Mouse (Mus musculus) embryonic facial prominence, embryonic 14.5 days (tissue): ENCODE results near the gene Olfr1506. TPM values are rescaled to one million over a fixed set of nuclear protein-coding genes. Genes with fewer than 3 reads are reported as not detected.
"Not testable (repeated sequence)": the region's sequence is repeated elsewhere in the genome, so short reads cannot be mapped to it uniquely, and the experiment has no call there.

ENCODE experiments used
- ATAC-seq: fragments of 200-750 bp; cut with Nextera tagmentation; 2 replicates; pipeline ENCODE4 v1.8.0; 2017; ENCODE audit warnings: low read depth, moderate number of reproducible peaks, moderate TSS enrichment
- DNase-seq: peaks from one replicate; pipeline ENCODE4 v3.0.0-alpha.2; 2015; ENCODE audit warnings: low spot score
- H3K27ac ChIP-seq: fragments of 300-500 bp; sonication (generic); replicated peaks from 2 replicates; pipeline ENCODE4 v1.5.1; 2014; ENCODE audit warnings: low read depth, mild to moderate bottlenecking, low read length, moderate library complexity
- H3K27me3 ChIP-seq: fragments of 300-500 bp; sonication (generic); replicated peaks from 2 replicates; pipeline ENCODE4 v1.6.1; 2014; ENCODE audit warnings: low read length; ENCODE audit not compliant: control insufficient read depth, insufficient read depth
- H3K36me3 ChIP-seq: fragments of 300-500 bp; sonication (generic); 2 replicates; pipeline ENCODE4 v1.6.1; 2014; ENCODE audit warnings: low read length, mixed read lengths; ENCODE audit not compliant: control insufficient read depth, insufficient read depth
- H3K4me1 ChIP-seq: fragments of 300-500 bp; sonication (generic); 2 replicates; pipeline ENCODE4 v1.6.1; 2014; ENCODE audit warnings: antibody characterized with exemption, low read length; ENCODE audit not compliant: control insufficient read depth, insufficient read depth
- H3K4me2 ChIP-seq: fragments of 300-500 bp; sonication (generic); 2 replicates; pipeline ENCODE4 v1.6.1; 2014; ENCODE audit warnings: low read depth, mild to moderate bottlenecking, low read length, moderate library complexity, mixed read lengths
- H3K4me3 ChIP-seq: fragments of 300-500 bp; sonication (generic); 2 replicates; pipeline ENCODE4 v1.5.1; 2014; ENCODE audit warnings: low read depth, mild to moderate bottlenecking, low read length
- H3K9ac ChIP-seq: fragments of 300-500 bp; sonication (generic); 2 replicates; pipeline ENCODE4 v1.6.1; 2014; ENCODE audit warnings: low read depth, mild to moderate bottlenecking, low read length, moderate library complexity, mixed read lengths
- H3K9me3 ChIP-seq: fragments of 300-500 bp; sonication (generic); 2 replicates; pipeline ENCODE4 v1.6.1; 2016; ENCODE audit warnings: low read length; ENCODE audit not compliant: control insufficient read depth
- WGBS: fragments of 180-500 bp; shearing (Covaris S2); extraction: QIAGEN DNeasy Blood & Tissue Kit; methylation state at CpG from one replicate; pipeline ENCODE4 v1.1.7; 2014; 5-methylcytosine and 5-hydroxymethylcytosine counted together
- polyA plus RNA-seq: library from polyadenylated mRNA; unstranded; fragments of >200 nt; fragmentation: Nextera tagmentation; extraction: Ambion mirVana; gene quantifications from 2 replicates; pipeline ENCODE4 v1.2.1, GENCODE M21; 2014

Gene Olfr1506
- not detected in 2 replicates for polyA plus RNA-seq

DNA sequence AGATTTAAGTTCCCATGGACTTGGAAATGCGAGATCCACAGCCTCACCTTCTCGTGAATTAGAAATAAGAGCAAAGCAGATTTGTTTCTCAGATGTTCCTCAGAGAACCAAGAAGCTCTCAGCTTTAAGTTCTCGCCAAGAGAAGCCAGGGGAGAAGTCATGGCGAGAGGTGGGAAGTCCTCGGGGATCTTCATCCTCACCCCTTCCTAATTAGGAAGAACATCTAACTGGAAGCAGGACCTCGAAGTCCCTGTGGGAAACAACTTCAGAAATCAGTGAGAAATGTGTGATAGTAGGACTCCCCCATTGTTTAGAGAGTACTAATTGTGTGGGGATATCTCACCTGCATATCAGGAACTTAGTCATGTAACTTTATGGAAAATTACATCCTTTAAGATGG lies at the start of gene Olfr1506:
Gene Olfr1506, minus strand, starts transcription at position 101 of the 400 bp plus-strand sequence.
- DNase-seq, H3K27ac ChIP-seq, H3K9me3 ChIP-seq, H3K4me1 ChIP-seq, H3K27me3 ChIP-seq, H3K4me3 ChIP-seq, H3K9ac ChIP-seq, H3K36me3 ChIP-seq, H3K4me2 ChIP-seq, ATAC-seq: not testable (repeated sequence)
- no CpG with 5 or more reads among the region's 6 CpGs for WGBS

DNA sequence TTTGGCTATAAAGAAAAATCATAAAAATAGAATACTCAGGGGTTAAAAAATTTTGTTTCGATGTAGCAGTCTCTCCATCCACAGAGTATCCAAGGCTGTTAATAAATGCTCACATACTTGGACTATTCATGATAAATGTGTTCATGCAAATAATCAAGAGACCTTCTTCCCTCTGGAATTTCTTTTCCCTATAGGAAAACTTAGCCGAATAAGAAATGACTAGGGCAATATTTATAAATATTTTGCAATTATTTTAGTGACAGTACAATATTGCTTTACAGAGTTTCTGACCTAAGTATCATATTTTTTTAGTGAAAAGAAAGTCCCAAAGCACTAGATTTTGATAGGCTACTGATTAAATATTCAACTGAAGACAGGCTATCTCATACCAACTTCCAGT lies 46.6 kb upstream of the Olfr1506 start, which contains the start of gene Olfr1271:
Gene Olfr1271, minus strand, starts transcription at position 101 of the 400 bp plus-strand sequence.
- no peak for DNase-seq
- no peak within 1 kb of the TSS for H3K4me3 ChIP-seq
- WGBS, result 87% methylated on average over 2 of the region's 2 CpGs
- no peaks in the 10 kb centered on the region for H3K36me3 ChIP-seq
- H3K4me2 ChIP-seq, result no peak within 1 kb of the TSS
- no peak within 1 kb of the TSS for H3K9ac ChIP-seq
- no peaks in the 10 kb centered on the region for H3K9me3 ChIP-seq
- H3K27ac ChIP-seq, result no peak within 1 kb of the TSS
- no peaks in the 10 kb centered on the region for H3K27me3 ChIP-seq
- no peak for ATAC-seq
- H3K4me1 ChIP-seq, result no peaks in the 10 kb centered on the region

DNA sequence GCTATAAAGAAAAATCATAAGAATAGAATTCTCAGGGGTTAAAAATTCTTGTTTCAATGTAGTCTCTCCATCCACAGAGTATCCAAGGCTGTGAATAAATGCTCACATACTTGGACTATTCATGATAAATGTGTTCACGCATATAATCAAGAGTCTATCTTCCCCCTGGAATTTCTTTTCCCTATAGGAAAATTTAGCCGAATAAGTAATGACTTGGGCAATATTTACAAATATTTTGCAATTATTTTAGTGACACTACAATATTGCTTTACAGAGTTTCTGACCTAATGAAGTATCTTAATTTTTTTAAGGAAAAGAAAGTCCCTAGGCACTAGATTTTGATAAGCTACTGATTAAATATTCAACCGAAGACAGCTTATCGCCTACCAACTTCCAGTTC lies 33.2 kb upstream of the Olfr1506 start, which contains the start of gene Olfr142:
Gene Olfr142, minus strand, starts transcription at position 101 of the 400 bp plus-strand sequence.
- Histone ChIP-seq H3K4me2 (no peak within 1 kb of the TSS), H3K27ac (no peak within 1 kb of the TSS), H3K4me1 (no peaks in the 10 kb centered on the region), H3K27me3 (no peaks in the 10 kb centered on the region), H3K9ac (no peak within 1 kb of the TSS), H3K9me3 (no peaks in the 10 kb centered on the region), H3K4me3 (no peak within 1 kb of the TSS), H3K36me3 (no peaks in the 10 kb centered on the region)
- DNase-seq, result no peak
- 93% methylated on average over 4 of the region's 4 CpGs for whole genome bisulfite sequencing
- no peak for ATAC-seq

DNA sequence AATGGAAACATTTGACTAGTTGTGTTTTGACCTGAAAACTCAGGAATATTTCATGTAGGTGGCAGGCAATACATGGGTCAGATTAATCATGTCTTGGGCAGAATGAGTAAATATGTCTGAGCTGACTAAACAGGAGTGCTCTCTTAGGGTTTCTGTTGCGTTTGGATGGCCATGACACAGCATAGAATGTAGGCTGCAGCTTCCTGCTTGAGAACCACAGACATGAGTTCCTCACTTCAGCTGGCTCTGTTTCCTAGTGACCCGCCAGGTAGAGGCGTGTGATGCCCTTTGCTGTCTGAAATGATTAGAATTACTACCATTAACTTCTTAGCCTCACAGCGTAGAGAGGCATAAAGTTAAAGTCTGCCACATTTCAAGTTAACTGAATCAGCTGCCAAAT lies 24.7 kb downstream of the Olfr1506 start:
- H3K36me3 ChIP-seq, H3K9me3 ChIP-seq, DNase-seq, H3K9ac ChIP-seq, H3K4me3 ChIP-seq, ATAC-seq, H3K4me1 ChIP-seq, H3K27ac ChIP-seq, H3K27me3 ChIP-seq, H3K4me2 ChIP-seq: not testable (repeated sequence)
- WGBS, result no CpG with 5 or more reads among the region's 4 CpGs

DNA sequence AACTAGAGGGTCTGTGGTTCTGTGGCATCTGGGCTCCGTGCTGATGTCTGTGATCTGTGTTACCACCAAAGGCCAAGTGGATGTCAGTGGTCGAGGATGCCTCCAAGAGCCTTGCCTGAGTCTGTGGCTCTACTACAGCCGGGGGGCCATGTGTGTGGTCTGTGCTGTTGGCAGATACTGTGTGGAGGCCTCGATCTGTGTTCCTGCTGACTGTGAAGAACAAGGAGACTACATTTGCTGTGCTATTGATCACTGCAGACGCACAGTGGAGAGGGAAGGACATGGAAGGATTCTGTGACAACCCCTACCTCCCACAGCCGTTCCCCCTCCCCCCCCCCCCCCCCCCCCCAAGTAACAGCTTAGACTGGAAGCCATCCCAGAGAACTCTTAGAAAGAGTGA lies 29.0 kb downstream of the Olfr1506 start:
- WGBS, result no CpG with 5 or more reads among the region's 6 CpGs

DNA sequence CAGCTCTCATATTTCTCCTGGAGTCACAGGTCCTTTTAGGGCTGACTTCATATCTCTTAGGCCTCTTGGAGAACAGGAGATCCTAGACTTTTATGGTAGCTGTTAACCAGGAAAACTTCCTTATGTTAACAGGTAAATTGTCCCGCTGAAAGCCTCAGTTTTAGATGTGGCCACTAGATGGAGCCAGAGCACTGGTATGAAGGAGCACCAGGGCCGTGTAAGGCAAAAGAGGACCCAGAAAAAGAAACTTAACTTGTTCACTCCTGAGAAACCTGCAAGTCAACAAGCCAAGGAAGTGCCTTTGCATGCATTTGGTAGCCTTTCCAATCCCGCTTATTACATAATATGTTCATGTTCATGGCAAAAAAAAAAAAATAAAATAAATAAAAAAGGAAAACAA lies 29.5 kb downstream of the Olfr1506 start:
- no CpG with 5 or more reads among the region's 3 CpGs for WGBS
- H3K27me3 ChIP-seq, H3K36me3 ChIP-seq, DNase-seq, H3K27ac ChIP-seq, H3K9ac ChIP-seq, H3K4me3 ChIP-seq, H3K9me3 ChIP-seq, H3K4me2 ChIP-seq, H3K4me1 ChIP-seq: not testable (repeated sequence)
- ATAC-seq, result 0 out of 2 replicates have a peak, but pooled peaks have one; percentile 30

More for the DNA sequence above, 29.0 kb downstream of the Olfr1506 start:
- H3K4me1 ChIP-seq, H3K27me3 ChIP-seq, H3K4me2 ChIP-seq, H3K9ac ChIP-seq, H3K27ac ChIP-seq, ATAC-seq, H3K9me3 ChIP-seq, H3K36me3 ChIP-seq, H3K4me3 ChIP-seq, DNase-seq: not testable (repeated sequence)

DNA sequence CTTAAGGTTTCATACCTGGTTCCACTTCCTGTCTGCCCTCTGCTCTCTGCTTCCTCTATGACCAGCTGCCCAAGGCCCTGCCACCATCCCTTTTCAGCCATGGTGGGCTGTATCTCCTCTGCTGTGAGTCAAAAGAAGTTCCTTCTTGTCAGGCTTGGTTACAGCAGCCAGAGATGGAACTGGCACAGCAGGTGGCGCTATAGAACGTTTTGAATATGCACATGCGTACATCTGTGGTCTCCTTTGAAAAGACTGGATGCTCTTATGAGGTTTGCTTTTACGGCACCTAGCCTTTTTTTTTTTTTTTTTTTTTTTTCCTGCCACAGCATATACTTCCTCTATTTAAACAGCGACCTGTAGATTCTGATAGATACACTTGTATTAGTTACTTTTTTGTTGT lies 37.2 kb downstream of the Olfr1506 start:
- not testable (repeated sequence) for H3K4me2 ChIP-seq, H3K27ac ChIP-seq, H3K27me3 ChIP-seq, DNase-seq, H3K4me3 ChIP-seq, H3K36me3 ChIP-seq, H3K9me3 ChIP-seq, ATAC-seq, H3K4me1 ChIP-seq, H3K9ac ChIP-seq
- no CpG with 5 or more reads among the region's 5 CpGs for WGBS

DNA sequence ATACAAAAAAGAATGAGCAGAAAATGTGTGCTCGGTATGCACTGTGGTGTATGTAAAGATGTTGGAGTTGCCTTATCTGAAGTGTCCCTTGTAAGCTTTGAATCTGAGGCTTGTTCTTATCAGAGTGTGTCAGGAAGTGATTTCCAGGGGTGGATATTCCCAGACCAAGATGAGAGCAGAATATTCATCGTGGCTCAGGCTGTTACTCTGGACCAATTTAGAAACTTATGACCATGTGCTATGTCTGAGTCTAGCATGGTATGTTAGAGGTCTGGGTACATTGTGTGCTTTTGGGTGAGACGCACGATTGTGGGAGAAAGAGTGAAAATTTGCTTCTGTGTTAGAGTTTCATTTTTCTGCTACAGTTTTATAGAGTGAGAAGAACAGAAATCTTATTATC lies 38.2 kb downstream of the Olfr1506 start:
- not testable (repeated sequence) for H3K27me3 ChIP-seq, DNase-seq, H3K9me3 ChIP-seq, ATAC-seq, H3K4me1 ChIP-seq, H3K4me2 ChIP-seq, H3K9ac ChIP-seq, H3K27ac ChIP-seq, H3K36me3 ChIP-seq, H3K4me3 ChIP-seq
- no CpG with 5 or more reads among the region's 4 CpGs for WGBS
